Mouse (Mus musculus): Measurements from ENCODE around the gene R3hdm1.

GRCm38 (mm10) chr1:128221886-128222285 is 118.8 kb downstream of the R3hdm1 start:
- TF ChIP-seq CTCF (IDR thresholded peaks at IDR 0.05; ENCODE audit: control insufficient read depth, insufficient read depth, insufficient replicate concordance, low read depth, low read length) = no peak
- TF ChIP-seq POLR2A (IDR thresholded peaks at IDR 0.05; ENCODE audit: control insufficient read depth, low read depth, low read length) = no peak
